Mouse (Mus musculus): Measurements from ENCODE around the gene Podxl2. TPM values are rescaled to one million over a fixed set of nuclear protein-coding genes. Genes with fewer than 3 reads are reported as not detected.

Podxl2 gene
- polyA plus RNA-seq, 1 experiment from 2014 or later, result 50.8 TPM

- Histone ChIP-seq H3K4me2 (no peak overlapping the region), H3K9ac (no peak overlapping the region), H3K27ac (ENCODE audit: poor library complexity, severe bottlenecking) (no peak overlapping the region), H3K27me3 (replicated peaks) (no peaks in the 10 kb centered on the region), H3K9me3 (replicated peaks) (no peaks in the 10 kb centered on the region), H3K4me3 (no peak overlapping the region), H3K36me3 (0 out of 2 replicates have a peak, but pooled peaks cover 2% of the 10 kb centered on the region), H3K4me1 (replicated peaks) (peaks cover 20% of the 10 kb centered on the region)
- no peak for ATAC-seq (ENCODE audit: insufficient number of reproducible peaks, low FRiP score)
- 78% methylated on average over 7 of the region's 7 CpGs for WGBS
These were observed 29.8 kb downstream of the Podxl2 start for GRCm38 (mm10) chr6:88844901-88845565.

DNA sequence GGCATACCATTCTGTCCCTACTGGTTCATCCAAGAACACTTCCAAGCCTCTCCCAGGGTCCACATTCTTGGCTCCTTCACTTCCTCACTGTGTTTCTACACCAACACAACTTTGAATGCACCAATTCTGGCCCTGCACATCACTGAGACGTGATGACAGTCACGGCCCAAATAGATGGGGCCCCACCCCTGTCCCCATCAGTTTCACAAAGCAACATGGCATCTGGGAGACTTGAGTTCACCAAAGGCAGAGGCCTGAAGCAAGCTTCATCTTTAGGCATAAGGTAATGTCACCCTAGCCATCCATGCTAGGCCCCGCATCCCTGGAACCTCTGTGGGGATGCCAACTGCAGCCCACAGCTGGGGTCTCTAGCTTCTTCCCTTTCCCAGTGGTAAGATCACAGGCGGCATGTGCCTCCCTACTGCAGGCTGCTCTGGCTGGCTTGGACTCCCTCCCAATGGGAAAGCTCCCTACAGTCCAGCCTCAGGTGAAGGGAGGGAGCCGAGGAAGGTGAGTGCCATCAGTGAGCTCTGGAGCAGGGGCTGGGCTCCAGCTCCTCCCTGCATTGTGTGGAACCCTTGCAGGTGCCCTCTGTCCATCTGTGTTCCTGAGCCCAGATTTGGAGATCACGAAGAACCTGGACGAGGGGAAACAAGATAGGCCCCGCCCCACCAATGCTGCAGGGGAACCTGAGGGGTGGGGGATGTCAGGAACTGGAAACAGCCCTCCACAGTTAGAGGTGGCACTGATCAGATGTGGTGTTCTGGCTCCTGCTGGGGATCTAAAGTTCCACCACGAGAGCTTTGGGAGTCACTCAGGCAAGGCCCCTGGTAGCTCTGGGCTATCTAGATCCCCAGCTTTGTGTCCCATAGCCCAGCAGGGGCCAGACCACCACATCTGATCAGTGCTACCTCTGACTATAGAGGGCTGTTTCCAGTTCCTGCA is 30.8 kb downstream of the Podxl2 start:
- no peak overlapping the region for H3K4me3 ChIP-seq

DNA sequence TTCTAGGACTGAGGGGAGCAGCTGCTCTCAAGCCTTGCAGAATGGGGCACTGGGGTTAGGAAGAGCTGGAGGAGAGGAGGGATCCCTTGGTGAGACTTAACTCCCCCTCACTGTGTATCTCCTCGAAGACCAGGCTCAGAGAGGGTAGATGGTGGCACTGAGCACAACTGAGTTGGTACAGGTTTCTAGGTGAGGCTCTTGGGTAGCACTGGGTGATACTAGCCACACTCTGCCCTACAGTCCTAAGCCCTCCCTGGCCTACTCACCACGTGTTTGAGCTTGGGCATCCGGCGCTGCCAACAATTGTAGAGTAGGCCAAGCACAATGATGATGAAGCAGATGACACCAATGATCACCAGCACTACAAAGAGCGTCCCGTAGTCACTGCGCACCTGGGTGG is 31.6 kb downstream of the Podxl2 start:
- 74% methylated on average over 7 of the region's 7 CpGs for WGBS
- H3K27ac ChIP-seq (ENCODE audit: poor library complexity, severe bottlenecking), result no peak overlapping the region
- H3K27me3 ChIP-seq (replicated peaks), result no peaks in the 10 kb centered on the region
- H3K9me3 ChIP-seq (replicated peaks), result no peaks in the 10 kb centered on the region
- peaks cover 20% of the 10 kb centered on the region for H3K4me1 ChIP-seq (replicated peaks)
- no peak for ATAC-seq (ENCODE audit: insufficient number of reproducible peaks, low FRiP score)
- peaks cover 14% of the 10 kb centered on the region for H3K36me3 ChIP-seq
- peak overlapping the region; percentile 96 for H3K4me2 ChIP-seq
- H3K4me3 ChIP-seq, result peak overlapping the region; percentile 89
- H3K9ac ChIP-seq, result peak overlapping the region; percentile 94

More for the DNA sequence above, 30.8 kb downstream of the Podxl2 start:
- H3K36me3 ChIP-seq, result peaks cover 8% of the 10 kb centered on the region
- no peak overlapping the region for H3K27ac ChIP-seq (ENCODE audit: poor library complexity, severe bottlenecking)
- no peak for ATAC-seq (ENCODE audit: insufficient number of reproducible peaks, low FRiP score)
- peaks cover 20% of the 10 kb centered on the region for H3K4me1 ChIP-seq (replicated peaks)
- WGBS, result 66% methylated on average over 9 of the region's 9 CpGs
- H3K9me3 ChIP-seq (replicated peaks), result no peaks in the 10 kb centered on the region
- H3K4me2 ChIP-seq, result no peak overlapping the region
- no peak overlapping the region for H3K9ac ChIP-seq
- no peaks in the 10 kb centered on the region for H3K27me3 ChIP-seq (replicated peaks)

GRCm38 (mm10) chr6:88842731-88843151 is 32.1 kb downstream of the Podxl2 start:
- WGBS, result under 1% methylated on average over 32 of the region's 32 CpGs
- peak overlapping the region; percentile 96 for H3K4me2 ChIP-seq
- peak overlapping the region; percentile 89 for H3K27ac ChIP-seq (ENCODE audit: poor library complexity, severe bottlenecking)
- H3K9me3 ChIP-seq (replicated peaks), result no peaks in the 10 kb centered on the region
- ATAC-seq (ENCODE audit: insufficient number of reproducible peaks, low FRiP score), result no peak; the same call in 1 of the 2 replicates
- peak overlapping the region; percentile 94 for H3K9ac ChIP-seq
- H3K4me1 ChIP-seq (replicated peaks), result peaks cover 20% of the 10 kb centered on the region
- peaks cover 19% of the 10 kb centered on the region for H3K36me3 ChIP-seq
- peak overlapping the region; percentile 89 for H3K4me3 ChIP-seq
- no peaks in the 10 kb centered on the region for H3K27me3 ChIP-seq (replicated peaks)

DNA sequence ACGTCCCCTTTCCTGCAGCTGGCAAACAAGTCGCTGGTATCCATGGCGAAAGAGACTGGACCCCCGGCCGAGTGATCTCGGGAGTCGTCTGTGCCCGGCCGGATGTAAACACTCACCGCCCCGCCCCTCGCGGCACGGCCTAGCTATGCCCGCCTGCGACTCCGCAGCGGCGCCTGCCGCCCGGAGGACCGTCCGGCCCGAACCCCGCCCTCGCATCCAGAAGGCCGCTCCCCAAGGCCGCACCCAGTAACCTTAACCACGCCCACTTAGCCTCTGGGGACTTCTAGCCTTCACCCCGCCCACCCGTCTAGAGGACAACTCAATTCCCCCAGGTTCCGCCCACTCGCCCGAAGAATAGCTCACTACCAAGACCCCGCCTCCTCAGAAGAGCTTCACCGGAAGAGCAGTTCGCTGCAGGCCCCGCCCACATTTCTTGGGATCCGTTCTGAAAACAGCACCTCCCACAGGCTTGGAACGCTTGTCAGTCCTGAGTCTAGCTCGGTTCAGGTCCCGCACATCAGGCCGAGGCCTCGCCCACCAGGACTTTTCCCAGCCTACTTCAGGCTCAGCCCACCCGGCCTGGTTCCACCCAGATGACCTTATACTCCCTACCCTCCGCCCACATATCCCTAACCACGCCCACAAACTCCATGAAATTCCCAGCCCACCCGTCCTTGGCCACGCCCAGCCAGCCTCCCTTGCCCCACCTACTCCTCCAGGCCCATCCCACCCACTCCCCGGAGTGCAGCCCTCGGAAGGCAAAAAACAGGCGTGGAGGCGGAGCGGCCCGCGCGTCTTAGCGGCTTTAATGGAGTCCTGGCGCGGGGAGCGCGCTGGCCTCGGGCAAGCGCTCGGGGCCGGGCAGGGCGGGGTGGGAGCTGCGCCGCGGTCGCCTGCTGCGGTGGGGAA is 32.8 kb downstream of the Podxl2 start, which contains the start of gene Abtb1:
Gene Abtb1, minus strand, starts transcription at position 204 of the 909 bp plus-strand sequence.
- ATAC-seq (ENCODE audit: insufficient number of reproducible peaks, low FRiP score), result peak; percentile 95

GRCm38 (mm10) chr6:88841514-88841780 is 33.4 kb downstream of the Podxl2 start:
- peak; percentile 11 for ATAC-seq (ENCODE audit: insufficient number of reproducible peaks, low FRiP score)

More for the DNA sequence above, 32.8 kb downstream of the Podxl2 start, which contains the start of gene Abtb1:
- Histone ChIP-seq H3K27ac (ENCODE audit: poor library complexity, severe bottlenecking) (peak within 1 kb of the TSS; percentile 89), H3K36me3 (peaks cover 25% of the 10 kb centered on the region), H3K4me3 (peak within 1 kb of the TSS; percentile 89), H3K9ac (peak within 1 kb of the TSS; percentile 94), H3K4me2 (peak within 1 kb of the TSS; percentile 96), H3K4me1 (replicated peaks) (peaks cover 20% of the 10 kb centered on the region), H3K9me3 (replicated peaks) (no peaks in the 10 kb centered on the region), H3K27me3 (replicated peaks) (no peaks in the 10 kb centered on the region)
- WGBS, result under 1% methylated on average over 69 of the region's 72 CpGs

GRCm38 (mm10) chr6:88840791-88841513 is 33.9 kb downstream of the Podxl2 start:
- Histone ChIP-seq H3K27me3 (replicated peaks) (no peaks in the 10 kb centered on the region), H3K27ac (ENCODE audit: poor library complexity, severe bottlenecking) (peak overlapping the region; percentile 89), H3K9me3 (replicated peaks) (no peaks in the 10 kb centered on the region), H3K4me3 (peak overlapping the region; percentile 89), H3K4me2 (peak overlapping the region; percentile 96), H3K36me3 (peaks cover 35% of the 10 kb centered on the region), H3K4me1 (replicated peaks) (peaks cover 20% of the 10 kb centered on the region), H3K9ac (peak overlapping the region; percentile 92)
- 51% methylated on average over 9 of the region's 9 CpGs for WGBS
- ATAC-seq (ENCODE audit: insufficient number of reproducible peaks, low FRiP score), result no peak

More at GRCm38 (mm10) chr6:88841514-88841780, 33.4 kb downstream of the Podxl2 start:
- Histone ChIP-seq H3K9ac (peak overlapping the region; percentile 92), H3K4me1 (replicated peaks) (peaks cover 20% of the 10 kb centered on the region), H3K27me3 (replicated peaks) (no peaks in the 10 kb centered on the region), H3K4me3 (peak overlapping the region; percentile 89), H3K27ac (ENCODE audit: poor library complexity, severe bottlenecking) (peak overlapping the region; percentile 89), H3K4me2 (peak overlapping the region; percentile 96), H3K36me3 (peaks cover 30% of the 10 kb centered on the region), H3K9me3 (replicated peaks) (no peaks in the 10 kb centered on the region)
- under 1% methylated on average over 22 of the region's 22 CpGs for WGBS

GRCm38 (mm10) chr6:88840211-88840610 is 34.6 kb downstream of the Podxl2 start:
- Histone ChIP-seq H3K27me3 (replicated peaks) (no peaks in the 10 kb centered on the region), H3K4me3 (0 out of 2 replicates have a peak overlapping the region, but pooled peaks have one; percentile 89), H3K27ac (ENCODE audit: poor library complexity, severe bottlenecking) (no peak overlapping the region), H3K9me3 (replicated peaks) (no peaks in the 10 kb centered on the region), H3K36me3 (peaks cover 42% of the 10 kb centered on the region), H3K9ac (no peak overlapping the region; the same call in 1 of the 2 replicates), H3K4me1 (replicated peaks) (peaks cover 20% of the 10 kb centered on the region), H3K4me2 (peak overlapping the region; percentile 96)
- no peak for ATAC-seq (ENCODE audit: insufficient number of reproducible peaks, low FRiP score)
- 69% methylated on average over 3 of the region's 3 CpGs for WGBS

GRCm38 (mm10) chr6:88839135-88839970 is 35.5 kb downstream of the Podxl2 start:
- Histone ChIP-seq H3K27me3 (replicated peaks) (no peaks in the 10 kb centered on the region), H3K9me3 (replicated peaks) (no peaks in the 10 kb centered on the region), H3K9ac (no peak overlapping the region), H3K27ac (ENCODE audit: poor library complexity, severe bottlenecking) (no peak overlapping the region), H3K36me3 (peaks cover 44% of the 10 kb centered on the region), H3K4me3 (no peak overlapping the region), H3K4me2 (no peak overlapping the region), H3K4me1 (replicated peaks) (peaks cover 20% of the 10 kb centered on the region)
- no peak for ATAC-seq (ENCODE audit: insufficient number of reproducible peaks, low FRiP score)
- WGBS, result 73% methylated on average over 26 of the region's 26 CpGs
